Mouse (Mus musculus) embryo, embryonic 11.5 days (tissue): ENCODE results near the gene Ccdc106.
"Not testable (repeated sequence)": the region's sequence is repeated elsewhere in the genome, so short reads cannot be mapped to it uniquely, and the experiment has no call there.

Source experiments
- DNase-seq: peaks from one replicate; pipeline ENCODE4 v3.0.0-alpha.2; 2012; ENCODE audit warnings: low read depth, low spot score

The Ccdc106 gene

GRCm38 (mm10) chr7:5015118-5016001 lies 5.0 kb upstream of the Ccdc106 start, which contains the start of gene Gm44973:
Gene Gm44973, plus strand, starts transcription at chr7:5015496.
- peak; percentile 94 for DNase-seq

GRCm38 (mm10) chr7:5016057-5016456 lies 4.3 kb upstream of the Ccdc106 start:
- no peak for DNase-seq

- no peak for DNase-seq
These were observed 3.4 kb upstream of the Ccdc106 start for GRCm38 (mm10) chr7:5016920-5017319.

- no peak for DNase-seq
These were observed 3.0 kb upstream of the Ccdc106 start for GRCm38 (mm10) chr7:5017352-5017751.

GRCm38 (mm10) chr7:5017931-5018330 lies 2.4 kb upstream of the Ccdc106 start:
- no peak for DNase-seq

GRCm38 (mm10) chr7:5019576-5019975 lies 777 bp upstream of the Ccdc106 start:
- DNase-seq = not testable (repeated sequence)

- DNase-seq = peak; percentile 11
These were observed 332 bp downstream of the Ccdc106 start for GRCm38 (mm10) chr7:5020685-5021084.

- no peak for DNase-seq
These were observed 844 bp downstream of the Ccdc106 start for GRCm38 (mm10) chr7:5021197-5021596.

GRCm38 (mm10) chr7:5029543-5029942 lies 9.2 kb downstream of the Ccdc106 start:
- no peak for DNase-seq

GRCm38 (mm10) chr7:5029946-5030345 lies 9.6 kb downstream of the Ccdc106 start:
- no peak for DNase-seq

- DNase-seq = no peak
These were observed 10.4 kb downstream of the Ccdc106 start for GRCm38 (mm10) chr7:5030554-5031275.

- no peak for DNase-seq
These were observed 11.1 kb downstream of the Ccdc106 start for GRCm38 (mm10) chr7:5031496-5031895.

GRCm38 (mm10) chr7:5033818-5034217 lies 13.5 kb downstream of the Ccdc106 start, which contains the start of gene 4632433K11Rik:
Gene 4632433K11Rik, plus strand, starts transcription at chr7:5034118.
- DNase-seq = no peak

GRCm38 (mm10) chr7:5035628-5036027 lies 15.3 kb downstream of the Ccdc106 start:
- DNase-seq = no peak

GRCm38 (mm10) chr7:5036136-5036535 lies 15.8 kb downstream of the Ccdc106 start:
- DNase-seq = no peak

GRCm38 (mm10) chr7:5037026-5037425 lies 16.7 kb downstream of the Ccdc106 start:
- DNase-seq = no peak

GRCm38 (mm10) chr7:5037467-5037866 lies 17.1 kb downstream of the Ccdc106 start:
- no peak for DNase-seq

- peak; percentile 81 for DNase-seq
These were observed 17.9 kb downstream of the Ccdc106 start, which contains the start of gene Zfp784 for GRCm38 (mm10) chr7:5038109-5038732. Gene Zfp784, minus strand, starts transcription at chr7:5038446.

- DNase-seq = no peak
These were observed 18.6 kb downstream of the Ccdc106 start for GRCm38 (mm10) chr7:5038940-5039339.

- no peak for DNase-seq
These were observed 24.6 kb downstream of the Ccdc106 start for GRCm38 (mm10) chr7:5044981-5045380.

- no peak for DNase-seq
These were observed 25.8 kb downstream of the Ccdc106 start for GRCm38 (mm10) chr7:5046112-5046511.

- no peak for DNase-seq
These were observed 27.0 kb downstream of the Ccdc106 start for GRCm38 (mm10) chr7:5047313-5047712.
